Mouse (Mus musculus): ENCODE measurements at regions not wholly inside any gene's neighbourhood (a gene's known extent, or its start where the extent isn't known, plus 50 kb on each side); places are given as distances from the start of the nearest gene placed in this dataset.

GRCm38 (mm10) chr1:129219098-129219497, 54.0 kb upstream of the Thsd7b start:
- no peak for DNase-seq

DNA sequence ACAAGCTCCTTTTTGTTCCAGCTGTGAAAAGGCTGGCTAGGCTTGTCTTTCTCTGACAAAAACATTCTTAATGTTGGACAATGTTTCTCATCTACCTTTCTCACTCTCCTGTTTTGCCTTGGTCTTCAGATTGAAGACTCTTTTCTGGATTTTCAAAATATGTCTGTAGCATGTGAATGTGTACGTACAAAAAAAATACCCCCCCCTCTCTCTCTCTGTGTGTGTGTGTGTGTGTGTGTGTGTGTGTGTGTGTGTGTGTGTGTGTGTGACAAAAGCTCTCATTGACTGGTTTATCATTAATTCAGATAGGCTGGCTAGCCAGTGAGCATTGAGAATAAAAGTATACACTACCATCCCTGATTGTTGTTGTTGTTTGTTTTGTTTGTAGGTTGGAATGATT, 64.3 kb upstream of the Thsd7b start:
- DNase-seq: no peak

DNA sequence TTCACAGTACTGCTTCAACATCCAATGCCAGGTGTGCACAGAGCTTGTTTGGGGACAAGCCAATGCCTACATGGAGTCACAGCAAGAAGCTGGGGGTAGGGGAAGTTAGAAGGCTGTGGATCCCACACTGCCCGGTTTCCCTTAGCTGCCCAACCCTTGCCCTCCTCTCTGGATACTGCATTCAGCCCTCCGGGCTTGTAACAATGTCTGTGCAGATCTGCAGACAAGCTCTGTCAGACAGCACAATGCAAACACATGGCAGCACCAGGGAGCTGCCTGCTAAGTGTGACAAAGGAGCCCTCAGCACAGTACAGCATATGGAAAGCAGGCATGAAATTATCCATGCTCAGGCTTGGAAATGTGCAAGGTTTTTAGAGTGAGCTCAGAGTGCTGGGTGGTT, 64.7 kb upstream of the Thsd7b start:
- DNase-seq: no peak

- no peak for DNase-seq
Observed at GRCm38 (mm10) chr1:129207674-129208073, 65.4 kb upstream of the Thsd7b start.

- DNase-seq: no peak
Observed at GRCm38 (mm10) chr1:129180174-129180759, 92.8 kb upstream of the Thsd7b start.

DNA sequence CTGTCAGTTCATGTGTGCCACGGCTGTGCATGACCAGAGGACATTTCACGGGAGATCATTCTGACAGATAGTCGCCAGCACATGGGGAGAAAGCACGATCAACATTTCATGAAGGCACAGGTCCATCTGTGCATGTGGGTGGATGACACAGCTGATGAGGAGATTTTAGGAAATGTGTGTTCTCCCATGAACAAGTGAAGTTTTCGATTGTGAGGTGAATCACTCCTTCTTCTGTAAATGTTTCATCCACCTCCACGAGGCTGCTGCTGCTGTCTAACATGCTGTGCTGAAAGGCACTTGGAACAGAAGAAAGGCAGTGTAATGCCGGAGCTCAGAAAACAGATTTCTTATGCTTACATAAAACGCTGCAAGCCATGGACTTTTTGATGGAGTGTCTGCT, 103.2 kb upstream of the Thsd7b start:
- no peak for DNase-seq

GRCm38 (mm10) chr1:129150643-129151042, 122.5 kb upstream of the Thsd7b start:
- DNase-seq: no peak

- DNase-seq: no peak
Observed at GRCm38 (mm10) chr1:129148733-129149388, 124.2 kb upstream of the Thsd7b start.

- no peak for DNase-seq
Observed at GRCm38 (mm10) chr1:129146395-129147094, 126.6 kb upstream of the Thsd7b start.

- DNase-seq: no peak
Observed at GRCm38 (mm10) chr1:129138783-129139182, 134.3 kb upstream of the Thsd7b start.

DNA sequence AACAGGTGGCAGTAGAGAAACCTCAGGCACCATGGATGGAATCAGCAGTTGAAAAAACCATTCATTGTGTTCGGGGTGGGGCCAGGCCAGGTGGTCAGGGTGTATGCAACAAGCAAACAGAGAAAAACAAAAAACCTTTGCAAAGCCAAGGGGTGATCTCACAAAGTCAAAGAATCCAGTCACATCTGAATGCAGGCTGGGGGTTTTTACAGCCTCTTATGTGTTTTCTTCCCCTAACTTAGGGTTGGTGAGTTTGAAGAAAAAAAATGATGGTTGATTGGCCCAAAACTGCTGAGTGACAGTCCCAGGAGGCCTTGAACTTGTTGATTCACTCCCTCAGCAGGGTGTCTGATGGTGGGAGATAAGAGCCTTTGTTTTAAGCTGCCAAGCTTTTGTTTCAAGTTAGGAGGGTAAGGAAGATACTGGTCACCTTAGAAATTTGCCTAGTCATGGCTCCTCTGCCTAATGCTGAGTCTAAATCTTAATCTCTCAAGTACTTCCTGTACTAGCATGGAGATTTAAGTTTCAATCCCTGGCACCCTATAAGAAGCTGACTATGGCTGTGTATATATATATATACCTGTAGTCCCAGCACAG, 166.0 kb upstream of the Thsd7b start:
- DNase-seq: no peak

GRCm38 (mm10) chr1:129100997-129101396, 172.1 kb upstream of the Thsd7b start:
- no peak for DNase-seq

DNA sequence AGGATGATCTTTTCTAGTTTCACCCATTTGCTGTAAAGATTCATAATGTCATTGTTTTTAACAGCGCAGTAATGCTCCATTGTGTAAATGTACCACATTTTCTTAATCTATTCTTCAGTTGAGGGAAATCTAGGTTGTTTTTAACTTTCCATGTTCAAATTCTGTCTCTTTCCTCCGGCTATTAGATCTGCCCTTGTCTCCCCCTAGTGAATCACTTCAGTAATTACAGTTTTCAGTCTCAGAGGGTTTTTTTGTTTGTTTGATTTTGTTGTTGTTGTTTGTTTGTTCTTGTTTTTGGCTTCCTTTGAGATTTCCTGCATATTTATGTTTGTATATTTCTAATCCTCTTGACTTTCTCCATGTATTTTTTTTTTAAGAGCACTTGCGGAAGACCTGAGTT, 194.8 kb upstream of the Thsd7b start:
- no peak for DNase-seq

GRCm38 (mm10) chr1:129057182-129057581, 215.9 kb upstream of the Thsd7b start:
- DNase-seq: no peak

DNA sequence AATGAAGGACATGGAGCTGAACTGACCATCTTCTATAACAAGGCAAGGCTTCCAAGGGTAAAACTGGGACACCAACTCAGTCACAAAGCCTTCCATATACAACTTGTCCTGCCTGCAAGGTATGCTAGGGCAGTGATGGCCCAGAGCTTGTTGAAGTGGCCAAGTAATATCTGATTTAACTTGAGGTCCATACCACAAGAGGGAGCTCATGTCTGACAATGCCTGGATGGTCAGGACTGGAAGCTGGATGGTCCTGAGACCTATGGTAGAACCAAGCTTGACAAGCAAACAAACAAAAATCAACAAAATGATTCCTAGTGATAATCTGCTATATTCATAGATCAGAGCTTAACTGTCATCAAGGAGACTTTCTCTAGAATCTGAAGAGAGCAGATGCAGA, 217.8 kb upstream of the Thsd7b start:
- DNase-seq: no peak

GRCm38 (mm10) chr1:129033707-129034106, 239.4 kb upstream of the Thsd7b start:
- DNase-seq: no peak

GRCm38 (mm10) chr1:129005899-129006298, 267.2 kb upstream of the Thsd7b start:
- DNase-seq: no peak

GRCm38 (mm10) chr1:129002286-129002685, 270.8 kb upstream of the Thsd7b start:
- no peak for DNase-seq

DNA sequence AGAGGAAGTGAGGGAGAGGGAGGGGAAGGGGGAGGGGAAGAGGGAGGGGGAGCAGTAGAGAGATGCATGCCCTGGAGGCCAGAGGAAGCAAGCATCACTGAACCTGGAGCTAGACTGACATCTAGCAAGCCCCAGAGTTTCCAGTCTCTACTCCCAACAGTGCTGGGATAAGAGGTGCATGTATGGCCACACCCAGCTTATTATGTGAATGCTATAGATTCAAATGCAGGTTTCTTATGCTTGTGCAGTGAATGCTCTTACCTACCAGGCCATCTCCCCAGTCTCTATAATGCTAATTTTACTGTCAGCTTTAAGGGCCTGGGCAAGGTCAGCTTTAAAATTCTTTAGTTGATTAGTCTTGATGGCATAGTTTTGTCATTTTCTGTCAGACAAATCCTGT, 271.3 kb upstream of the Thsd7b start:
- no peak for DNase-seq

- DNase-seq: no peak
Observed at GRCm38 (mm10) chr1:128999741-129000517, 273.2 kb upstream of the Thsd7b start.

DNA sequence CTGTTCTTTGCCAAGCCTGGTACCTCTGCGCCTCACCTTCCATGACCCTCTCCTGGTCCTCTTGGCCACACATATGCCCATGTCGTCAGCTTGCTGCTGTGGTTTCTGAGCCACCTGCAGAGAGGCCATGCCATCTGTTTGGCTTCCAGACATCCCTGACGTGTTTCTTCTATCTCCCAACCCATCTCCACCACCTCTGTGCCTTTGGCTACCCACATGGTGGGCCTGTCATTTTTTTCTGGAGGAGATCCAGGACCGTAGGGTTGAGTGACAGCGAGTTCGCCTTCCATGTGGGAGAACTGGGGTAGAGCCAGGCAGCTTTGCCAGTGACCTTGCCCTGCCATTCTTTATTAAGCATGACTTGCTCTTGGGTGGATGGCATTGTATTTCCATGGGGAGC, 278.4 kb upstream of the Thsd7b start:
- no peak for DNase-seq

GRCm38 (mm10) chr1:128983411-128983810, 289.7 kb upstream of the Thsd7b start:
- DNase-seq: no peak

- no peak for DNase-seq
Observed at GRCm38 (mm10) chr1:128975586-128975985, 297.5 kb upstream of the Thsd7b start.

Data from liver (tissue).